Mouse (Mus musculus): ENCODE results near the gene 2310011J03Rik. TPM values are rescaled to one million over a fixed set of nuclear protein-coding genes. Genes with fewer than 3 reads are reported as not detected.

2310011J03Rik gene
- polyA plus RNA-seq, 1 experiment from 2014 or later: 45.0 TPM

DNA sequence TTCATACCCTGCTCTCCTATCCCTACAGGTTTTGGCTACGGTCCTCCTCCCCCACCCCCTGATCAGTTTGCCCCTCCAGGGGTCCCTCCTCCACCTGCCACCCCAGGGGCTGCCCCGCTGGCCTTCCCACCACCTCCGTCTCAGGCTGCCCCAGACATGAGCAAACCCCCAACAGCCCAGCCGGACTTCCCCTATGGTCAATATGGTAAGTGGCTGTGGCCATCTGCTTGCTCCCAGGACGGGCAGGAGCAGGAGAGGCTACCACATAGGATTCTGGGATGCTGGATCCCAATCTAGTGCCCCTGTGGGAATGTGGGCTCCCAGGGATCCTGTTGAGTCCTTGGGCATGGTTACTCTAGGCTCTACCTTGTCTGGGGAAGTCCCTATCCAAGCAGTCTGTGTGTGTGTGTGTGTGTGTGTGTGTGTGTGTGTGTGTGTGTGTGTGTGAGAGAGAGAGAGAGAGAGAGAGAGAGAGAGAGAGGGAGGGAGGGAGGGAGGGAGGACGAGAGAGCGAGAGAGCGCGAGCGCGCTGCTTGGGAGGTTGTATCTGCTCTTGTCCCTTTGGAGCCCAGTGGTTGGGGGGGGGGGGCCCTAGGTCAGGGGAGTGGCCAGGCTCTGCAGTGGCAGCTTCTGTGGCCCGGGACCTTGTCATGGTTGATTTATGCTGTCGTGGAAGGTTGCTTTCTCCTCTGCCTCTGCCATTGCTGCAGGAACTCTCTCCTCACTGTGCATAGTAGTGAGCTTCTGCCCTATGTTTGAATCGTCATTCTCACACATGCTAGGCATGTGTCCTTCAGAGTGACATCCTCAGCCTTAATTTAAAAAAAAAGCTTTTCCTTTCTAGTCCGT is 34.9 kb downstream of the 2310011J03Rik start:
- H3K27me3 ChIP-seq (ENCODE audit: control insufficient read depth, insufficient read depth, low read length): no peaks in the 10 kb centered on the region
- peaks cover 31% of the 10 kb centered on the region for H3K36me3 ChIP-seq (ENCODE audit: control insufficient read depth, insufficient read depth, low read length)
- H3K4me2 ChIP-seq (ENCODE audit: low read depth, severe bottlenecking): no peak overlapping the region
- WGBS: 83% methylated on average over 13 of the region's 15 CpGs
- no peaks in the 10 kb centered on the region for H3K4me1 ChIP-seq (ENCODE audit: control insufficient read depth, insufficient read depth, low read length)
- ATAC-seq (ENCODE audit: insufficient number of reproducible peaks, low FRiP score, low TSS enrichment, low read depth): no peak
- H3K27ac ChIP-seq (replicated peaks; ENCODE audit: low read depth, low read length): no peak overlapping the region
- H3K4me3 ChIP-seq (ENCODE audit: low read depth, low read length): no peak overlapping the region
- H3K9ac ChIP-seq (ENCODE audit: low read length): no peak overlapping the region
- no peak for DNase-seq (ENCODE audit: low spot score)
- H3K9me3 ChIP-seq (ENCODE audit: control insufficient read depth, low read length): no peaks in the 10 kb centered on the region

DNA sequence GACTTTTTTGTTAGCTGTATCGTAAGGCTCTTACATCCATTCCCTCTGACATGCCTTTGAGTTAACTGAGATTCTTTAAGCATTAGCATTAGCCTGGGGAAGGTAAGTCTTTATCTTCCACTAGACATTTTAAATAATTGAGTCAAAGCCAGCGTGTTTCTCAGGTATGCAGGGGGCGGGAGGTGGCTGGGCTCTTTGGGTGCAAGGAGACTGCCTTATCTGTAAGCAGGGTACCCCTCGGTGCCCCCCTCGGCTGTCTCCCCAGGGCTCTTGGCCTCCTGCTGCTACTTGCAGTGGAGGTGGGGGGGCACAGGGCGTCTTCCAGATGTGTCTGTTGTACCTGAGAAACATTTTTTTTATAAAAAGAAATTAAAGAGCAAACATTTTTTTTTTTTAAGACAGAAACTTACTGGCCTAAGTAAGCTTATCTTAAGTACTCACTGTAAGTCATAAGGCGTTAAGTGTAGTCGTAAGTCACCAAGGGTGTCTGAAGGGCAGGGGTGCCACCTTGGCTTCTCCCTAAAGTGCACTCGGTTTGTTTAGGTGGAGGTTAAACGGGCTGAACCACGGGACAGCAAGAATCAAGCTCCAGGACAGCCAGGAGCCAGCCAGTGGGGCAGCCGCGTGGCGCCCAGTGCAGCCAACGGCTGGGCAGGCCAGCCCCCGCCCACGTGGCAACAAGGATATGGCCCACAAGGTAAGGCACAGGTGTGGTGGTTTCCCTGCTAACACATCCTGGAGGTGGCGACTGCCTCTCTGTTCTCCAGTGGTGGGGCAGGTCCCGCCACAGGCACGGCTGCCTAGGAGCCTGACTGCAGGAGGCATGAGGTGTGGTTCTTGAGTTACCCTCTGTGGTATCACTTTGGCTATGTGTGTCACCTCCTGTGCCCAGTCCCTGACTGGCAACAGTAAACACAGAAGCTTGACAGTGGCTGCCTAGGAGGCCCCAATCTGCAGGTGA is 37.6 kb downstream of the 2310011J03Rik start:
- Histone ChIP-seq H3K27me3 (ENCODE audit: control insufficient read depth, insufficient read depth, low read length) (no peaks in the 10 kb centered on the region), H3K4me3 (ENCODE audit: low read depth, low read length) (no peak overlapping the region), H3K9ac (ENCODE audit: low read length) (no peak overlapping the region), H3K4me1 (ENCODE audit: control insufficient read depth, insufficient read depth, low read length) (no peaks in the 10 kb centered on the region), H3K36me3 (ENCODE audit: control insufficient read depth, insufficient read depth, low read length) (peaks cover 49% of the 10 kb centered on the region), H3K9me3 (ENCODE audit: control insufficient read depth, low read length) (no peaks in the 10 kb centered on the region), H3K27ac (replicated peaks; ENCODE audit: low read depth, low read length) (no peak overlapping the region), H3K4me2 (ENCODE audit: low read depth, severe bottlenecking) (no peak overlapping the region)
- 92% methylated on average over 20 of the region's 20 CpGs for WGBS
- ATAC-seq (ENCODE audit: insufficient number of reproducible peaks, low FRiP score, low TSS enrichment, low read depth) (no peak), DNase-seq (ENCODE audit: low spot score) (no peak)

DNA sequence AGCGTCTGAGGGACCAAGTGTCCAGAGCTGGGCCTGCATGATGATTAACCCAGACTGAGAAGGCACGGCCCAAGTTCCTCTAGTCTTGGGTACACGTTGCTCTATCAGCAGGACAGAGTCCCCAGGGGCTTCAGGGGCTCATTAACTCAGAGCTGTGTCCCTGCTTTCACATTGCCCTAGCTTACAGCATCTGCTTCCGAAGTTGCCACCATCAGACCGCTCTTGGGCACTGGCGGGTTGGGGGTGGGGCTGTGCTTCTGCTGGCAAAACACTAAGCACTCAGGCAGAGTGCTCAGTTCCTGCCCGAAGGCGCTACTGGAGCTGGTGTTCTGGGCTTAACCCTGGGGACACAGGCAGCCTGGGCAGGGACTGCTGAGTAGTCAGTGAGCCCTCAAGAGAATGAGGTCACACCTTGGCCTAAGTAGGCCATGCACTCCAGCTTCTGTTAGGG is 38.4 kb downstream of the 2310011J03Rik start:
- no peak overlapping the region for H3K4me2 ChIP-seq (ENCODE audit: low read depth, severe bottlenecking)
- ATAC-seq (ENCODE audit: insufficient number of reproducible peaks, low FRiP score, low TSS enrichment, low read depth): no peak
- DNase-seq (ENCODE audit: low spot score): no peak
- H3K27me3 ChIP-seq (ENCODE audit: control insufficient read depth, insufficient read depth, low read length): no peaks in the 10 kb centered on the region
- H3K36me3 ChIP-seq (ENCODE audit: control insufficient read depth, insufficient read depth, low read length): peaks cover 53% of the 10 kb centered on the region
- no peaks in the 10 kb centered on the region for H3K9me3 ChIP-seq (ENCODE audit: control insufficient read depth, low read length)
- no peak overlapping the region for H3K27ac ChIP-seq (replicated peaks; ENCODE audit: low read depth, low read length)
- H3K4me1 ChIP-seq (ENCODE audit: control insufficient read depth, insufficient read depth, low read length): no peaks in the 10 kb centered on the region
- no peak overlapping the region for H3K9ac ChIP-seq (ENCODE audit: low read length)
- 82% methylated on average over 8 of the region's 8 CpGs for WGBS
- H3K4me3 ChIP-seq (ENCODE audit: low read depth, low read length): no peak overlapping the region

DNA sequence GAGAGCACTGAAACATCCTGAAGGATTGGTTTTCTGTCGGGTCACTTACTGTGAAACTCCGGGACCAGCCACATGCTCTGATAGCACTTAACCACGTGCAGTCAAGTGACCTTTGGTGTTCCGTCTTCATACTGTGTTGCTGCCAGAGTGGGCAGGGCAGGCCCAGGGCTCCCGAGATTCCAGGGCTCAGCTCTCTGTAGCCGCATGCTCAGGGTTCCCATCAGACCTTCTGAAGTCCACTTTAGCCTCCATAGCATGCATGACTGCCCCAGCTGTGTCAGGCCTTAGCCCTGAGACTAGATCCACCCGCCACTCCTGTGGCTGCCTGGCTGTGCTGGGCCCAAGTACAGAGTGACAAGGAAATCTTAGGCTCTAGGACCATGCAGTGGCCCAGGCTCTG is 39.0 kb downstream of the 2310011J03Rik start:
- DNase-seq (ENCODE audit: low spot score): no peak
- WGBS: 83% methylated on average over 7 of the region's 7 CpGs
- Histone ChIP-seq H3K4me3 (ENCODE audit: low read depth, low read length) (no peak overlapping the region), H3K9ac (ENCODE audit: low read length) (no peak overlapping the region), H3K36me3 (ENCODE audit: control insufficient read depth, insufficient read depth, low read length) (peaks cover 53% of the 10 kb centered on the region), H3K9me3 (ENCODE audit: control insufficient read depth, low read length) (no peaks in the 10 kb centered on the region), H3K27me3 (ENCODE audit: control insufficient read depth, insufficient read depth, low read length) (no peaks in the 10 kb centered on the region), H3K4me2 (ENCODE audit: low read depth, severe bottlenecking) (no peak overlapping the region), H3K4me1 (ENCODE audit: control insufficient read depth, insufficient read depth, low read length) (no peaks in the 10 kb centered on the region), H3K27ac (replicated peaks; ENCODE audit: low read depth, low read length) (no peak overlapping the region)
- no peak for ATAC-seq (ENCODE audit: insufficient number of reproducible peaks, low FRiP score, low TSS enrichment, low read depth)

DNA sequence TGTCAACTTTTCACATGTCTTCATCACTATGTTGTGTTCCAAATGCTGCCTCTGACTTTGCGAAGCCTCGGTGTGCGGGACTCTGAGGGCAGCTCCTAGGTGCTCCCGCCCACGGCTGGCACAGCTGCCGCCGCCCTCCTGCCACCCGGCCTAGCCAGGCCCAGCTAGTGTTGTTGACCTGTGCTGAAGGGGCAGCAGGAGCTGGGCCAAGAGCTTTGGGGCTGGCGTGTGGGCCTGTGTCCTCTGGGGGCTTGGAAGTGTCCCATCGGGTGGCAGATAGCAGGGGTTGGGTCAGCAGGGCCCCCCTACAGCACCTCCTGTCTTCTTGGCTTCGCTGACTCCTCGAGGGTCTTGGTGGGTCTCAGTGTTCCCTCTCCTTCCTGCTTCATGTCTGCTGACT is 41.1 kb downstream of the 2310011J03Rik start:
- H3K27me3 ChIP-seq (ENCODE audit: control insufficient read depth, insufficient read depth, low read length): no peaks in the 10 kb centered on the region
- no peak overlapping the region for H3K27ac ChIP-seq (replicated peaks; ENCODE audit: low read depth, low read length)
- H3K4me1 ChIP-seq (ENCODE audit: control insufficient read depth, insufficient read depth, low read length): no peaks in the 10 kb centered on the region
- 91% methylated on average over 12 of the region's 12 CpGs for WGBS
- H3K9me3 ChIP-seq (ENCODE audit: control insufficient read depth, low read length): no peaks in the 10 kb centered on the region
- peaks cover 55% of the 10 kb centered on the region for H3K36me3 ChIP-seq (ENCODE audit: control insufficient read depth, insufficient read depth, low read length)
- no peak overlapping the region for H3K4me2 ChIP-seq (ENCODE audit: low read depth, severe bottlenecking)
- no peak overlapping the region for H3K9ac ChIP-seq (ENCODE audit: low read length)
- DNase-seq (ENCODE audit: low spot score): no peak
- H3K4me3 ChIP-seq (ENCODE audit: low read depth, low read length): no peak overlapping the region
- no peak for ATAC-seq (ENCODE audit: insufficient number of reproducible peaks, low FRiP score, low TSS enrichment, low read depth)

DNA sequence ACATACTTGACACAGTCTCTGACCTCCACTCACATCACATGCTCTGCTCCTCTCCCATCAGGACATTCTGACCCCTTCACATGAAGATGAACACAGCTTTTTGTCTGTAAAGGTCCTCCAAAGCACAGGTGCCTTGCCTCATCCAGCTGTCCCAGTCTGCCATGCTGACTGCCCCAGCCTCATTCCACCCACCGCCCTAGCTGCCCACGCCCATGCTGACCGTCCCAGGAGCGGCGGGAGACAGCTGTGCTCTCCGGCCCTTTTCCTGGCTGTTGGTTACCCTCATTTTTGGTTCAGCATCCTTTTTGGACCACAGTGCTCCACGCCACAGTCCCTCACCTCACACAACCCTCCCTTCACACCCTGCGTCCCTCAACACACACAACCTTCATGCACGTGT is 41.9 kb downstream of the 2310011J03Rik start:
- DNase-seq (ENCODE audit: low spot score) (no peak), ATAC-seq (ENCODE audit: insufficient number of reproducible peaks, low FRiP score, low TSS enrichment, low read depth) (no peak)
- Histone ChIP-seq H3K27me3 (ENCODE audit: control insufficient read depth, insufficient read depth, low read length) (no peaks in the 10 kb centered on the region), H3K4me1 (ENCODE audit: control insufficient read depth, insufficient read depth, low read length) (no peaks in the 10 kb centered on the region), H3K9me3 (ENCODE audit: control insufficient read depth, low read length) (no peaks in the 10 kb centered on the region), H3K9ac (ENCODE audit: low read length) (no peak overlapping the region), H3K36me3 (ENCODE audit: control insufficient read depth, insufficient read depth, low read length) (peaks cover 56% of the 10 kb centered on the region), H3K27ac (replicated peaks; ENCODE audit: low read depth, low read length) (no peak overlapping the region), H3K4me3 (ENCODE audit: low read depth, low read length) (no peak overlapping the region), H3K4me2 (ENCODE audit: low read depth, severe bottlenecking) (no peak overlapping the region)
- WGBS: 94% methylated on average over 9 of the region's 9 CpGs

DNA sequence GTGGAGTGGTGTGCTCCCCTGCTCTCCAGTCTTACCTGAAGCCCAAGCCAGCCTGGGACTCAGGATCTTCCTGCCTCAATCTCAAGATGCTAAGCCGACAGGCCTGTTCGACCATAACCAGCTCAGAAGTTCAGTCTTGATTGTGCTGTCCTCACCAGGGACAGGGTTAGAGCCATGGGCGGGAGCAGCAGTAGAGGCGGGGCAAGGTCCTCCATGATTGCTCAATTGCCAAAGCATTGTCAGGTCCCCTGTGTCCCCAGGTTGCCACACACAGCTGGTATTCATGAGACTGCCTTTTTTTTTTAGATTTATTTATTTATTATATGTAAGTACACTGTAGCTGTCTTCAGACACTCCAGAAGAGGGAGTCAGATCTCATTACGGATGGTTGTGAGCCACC is 44.1 kb downstream of the 2310011J03Rik start:
- no peak overlapping the region for H3K27ac ChIP-seq (replicated peaks; ENCODE audit: low read depth, low read length)
- no peak for DNase-seq (ENCODE audit: low spot score)
- WGBS: 94% methylated on average over 5 of the region's 5 CpGs
- H3K27me3 ChIP-seq (ENCODE audit: control insufficient read depth, insufficient read depth, low read length): no peaks in the 10 kb centered on the region
- no peaks in the 10 kb centered on the region for H3K4me1 ChIP-seq (ENCODE audit: control insufficient read depth, insufficient read depth, low read length)
- no peaks in the 10 kb centered on the region for H3K9me3 ChIP-seq (ENCODE audit: control insufficient read depth, low read length)
- no peak for ATAC-seq (ENCODE audit: insufficient number of reproducible peaks, low FRiP score, low TSS enrichment, low read depth)
- no peak overlapping the region for H3K9ac ChIP-seq (ENCODE audit: low read length)
- H3K4me3 ChIP-seq (ENCODE audit: low read depth, low read length): no peak overlapping the region
- no peak overlapping the region for H3K4me2 ChIP-seq (ENCODE audit: low read depth, severe bottlenecking)
- peaks cover 55% of the 10 kb centered on the region for H3K36me3 ChIP-seq (ENCODE audit: control insufficient read depth, insufficient read depth, low read length)

DNA sequence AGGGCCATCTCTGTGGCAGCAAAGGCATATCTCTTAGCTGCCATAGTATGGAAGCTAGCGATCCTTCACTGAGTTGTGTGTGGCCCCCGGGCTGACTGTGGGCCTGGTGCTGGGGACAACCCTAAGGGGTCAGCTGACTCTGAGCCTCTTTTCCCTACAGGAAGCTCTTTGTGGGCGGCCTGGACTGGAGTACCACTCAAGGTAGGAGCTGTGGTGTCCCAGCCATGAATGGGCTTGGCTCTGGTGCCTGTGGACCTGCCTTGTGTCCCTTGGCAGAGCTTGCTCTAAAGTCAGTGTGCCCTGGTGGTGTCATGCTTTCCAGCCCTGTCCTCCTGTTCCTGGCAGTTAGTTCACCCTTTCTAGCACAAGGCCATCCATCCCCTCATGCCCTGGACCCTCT is 46.5 kb downstream of the 2310011J03Rik start:
- H3K36me3 ChIP-seq (ENCODE audit: control insufficient read depth, insufficient read depth, low read length): peaks cover 40% of the 10 kb centered on the region
- H3K4me3 ChIP-seq (ENCODE audit: low read depth, low read length): no peak overlapping the region
- no peak overlapping the region for H3K27ac ChIP-seq (replicated peaks; ENCODE audit: low read depth, low read length)
- H3K27me3 ChIP-seq (ENCODE audit: control insufficient read depth, insufficient read depth, low read length): no peaks in the 10 kb centered on the region
- no peaks in the 10 kb centered on the region for H3K9me3 ChIP-seq (ENCODE audit: control insufficient read depth, low read length)
- DNase-seq (ENCODE audit: low spot score) (no peak), ATAC-seq (ENCODE audit: insufficient number of reproducible peaks, low FRiP score, low TSS enrichment, low read depth) (no peak)
- 95% methylated on average over 3 of the region's 3 CpGs for WGBS
- H3K9ac ChIP-seq (ENCODE audit: low read length): no peak overlapping the region
- 0 out of 2 replicates have a peak, but pooled peaks cover 2% of the 10 kb centered on the region for H3K4me1 ChIP-seq (ENCODE audit: control insufficient read depth, insufficient read depth, low read length)
- no peak overlapping the region for H3K4me2 ChIP-seq (ENCODE audit: low read depth, severe bottlenecking)
